Mouse (Mus musculus): ENCODE results near the gene Agpat4. TPM values are rescaled to one million over a fixed set of nuclear protein-coding genes. Genes with fewer than 3 reads are reported as not detected.

Agpat4 gene
- polyA plus RNA-seq, 1 experiment from 2014 or later: 8.0 TPM

- 84% methylated on average over 12 of the region's 12 CpGs for WGBS (ENCODE audit: missing documents)
- H3K27ac ChIP-seq: no peak overlapping the region
- H3K79me2 ChIP-seq (ENCODE audit: inconsistent target): no peaks in the 10 kb centered on the region
- peaks cover 6% of the 10 kb centered on the region; the same call in 1 of the 2 replicates for H3K36me3 ChIP-seq (ENCODE audit: inconsistent target)
- H3K4me3 ChIP-seq (ENCODE audit: inconsistent target): no peak overlapping the region
Observed at GRCm38 (mm10) chr17:12226551-12226950, 108.0 kb downstream of the Agpat4 start.

- no peak overlapping the region for H3K27ac ChIP-seq
- no peaks in the 10 kb centered on the region for H3K79me2 ChIP-seq (ENCODE audit: inconsistent target)
- WGBS (ENCODE audit: missing documents): 93% methylated on average over 10 of the region's 10 CpGs
- peaks cover 20% of the 10 kb centered on the region for H3K36me3 ChIP-seq (ENCODE audit: inconsistent target)
- H3K4me3 ChIP-seq (ENCODE audit: inconsistent target): no peak overlapping the region
Observed at GRCm38 (mm10) chr17:12228001-12228400, 109.5 kb downstream of the Agpat4 start.

- H3K4me3 ChIP-seq (ENCODE audit: inconsistent target): no peak overlapping the region
- no peaks in the 10 kb centered on the region for H3K79me2 ChIP-seq (ENCODE audit: inconsistent target)
- H3K36me3 ChIP-seq (ENCODE audit: inconsistent target): peaks cover 20% of the 10 kb centered on the region
- WGBS (ENCODE audit: missing documents): 93% methylated on average over 6 of the region's 7 CpGs
- no peak overlapping the region for H3K27ac ChIP-seq
Observed at GRCm38 (mm10) chr17:12228471-12228870, 110.0 kb downstream of the Agpat4 start.

GRCm38 (mm10) chr17:12229756-12230155 is 111.3 kb downstream of the Agpat4 start:
- 89% methylated on average over 8 of the region's 9 CpGs for WGBS (ENCODE audit: missing documents)
- peaks cover 20% of the 10 kb centered on the region for H3K36me3 ChIP-seq (ENCODE audit: inconsistent target)

GRCm38 (mm10) chr17:12230167-12230566 is 111.7 kb downstream of the Agpat4 start:
- no peak overlapping the region for H3K27ac ChIP-seq
- no peak overlapping the region for H3K4me3 ChIP-seq (ENCODE audit: inconsistent target)
- peaks cover 24% of the 10 kb centered on the region for H3K36me3 ChIP-seq (ENCODE audit: inconsistent target)
- no peaks in the 10 kb centered on the region for H3K79me2 ChIP-seq (ENCODE audit: inconsistent target)
- WGBS (ENCODE audit: missing documents): 96% methylated on average over 6 of the region's 6 CpGs

More at GRCm38 (mm10) chr17:12229756-12230155, 111.3 kb downstream of the Agpat4 start:
- Histone ChIP-seq H3K4me3 (ENCODE audit: inconsistent target) (no peak overlapping the region), H3K79me2 (ENCODE audit: inconsistent target) (no peaks in the 10 kb centered on the region), H3K27ac (no peak overlapping the region)

- Histone ChIP-seq H3K79me2 (ENCODE audit: inconsistent target) (no peaks in the 10 kb centered on the region), H3K36me3 (ENCODE audit: inconsistent target) (peaks cover 30% of the 10 kb centered on the region), H3K4me3 (ENCODE audit: inconsistent target) (no peak overlapping the region), H3K27ac (no peak overlapping the region)
- 90% methylated on average over 7 of the region's 7 CpGs for WGBS (ENCODE audit: missing documents)
Observed at GRCm38 (mm10) chr17:12231087-12231486, 112.6 kb downstream of the Agpat4 start.

- H3K27ac ChIP-seq: no peak overlapping the region
- WGBS (ENCODE audit: missing documents): 91% methylated on average over 6 of the region's 6 CpGs
- peaks cover 28% of the 10 kb centered on the region for H3K36me3 ChIP-seq (ENCODE audit: inconsistent target)
- H3K79me2 ChIP-seq (ENCODE audit: inconsistent target): no peaks in the 10 kb centered on the region
- no peak overlapping the region for H3K4me3 ChIP-seq (ENCODE audit: inconsistent target)
Observed at GRCm38 (mm10) chr17:12232724-12233123, 114.2 kb downstream of the Agpat4 start.

GRCm38 (mm10) chr17:12240701-12241100 is 122.2 kb downstream of the Agpat4 start:
- no peak overlapping the region for H3K27ac ChIP-seq
- no peak overlapping the region for H3K4me3 ChIP-seq (ENCODE audit: inconsistent target)
- H3K36me3 ChIP-seq (ENCODE audit: inconsistent target): peaks cover 21% of the 10 kb centered on the region; the same call in 1 of the 2 replicates
- no peaks in the 10 kb centered on the region for H3K79me2 ChIP-seq (ENCODE audit: inconsistent target)
- 100% methylated on average over 3 of the region's 3 CpGs for WGBS (ENCODE audit: missing documents)

GRCm38 (mm10) chr17:12249783-12250504 is 131.4 kb downstream of the Agpat4 start:
- Histone ChIP-seq H3K36me3 (ENCODE audit: inconsistent target) (peaks cover 54% of the 10 kb centered on the region; the same call in 1 of the 2 replicates), H3K4me3 (ENCODE audit: inconsistent target) (no peak overlapping the region), H3K79me2 (ENCODE audit: inconsistent target) (no peaks in the 10 kb centered on the region), H3K27ac (no peak overlapping the region)
- 92% methylated on average over 19 of the region's 19 CpGs for WGBS (ENCODE audit: missing documents)

GRCm38 (mm10) chr17:12250581-12250980 is 132.1 kb downstream of the Agpat4 start:
- Histone ChIP-seq H3K27ac (no peak overlapping the region), H3K4me3 (ENCODE audit: inconsistent target) (no peak overlapping the region), H3K79me2 (ENCODE audit: inconsistent target) (no peaks in the 10 kb centered on the region), H3K36me3 (ENCODE audit: inconsistent target) (peaks cover 60% of the 10 kb centered on the region; the same call in 1 of the 2 replicates)
- WGBS (ENCODE audit: missing documents): 95% methylated on average over 9 of the region's 9 CpGs

GRCm38 (mm10) chr17:12256142-12256541 is 137.6 kb downstream of the Agpat4 start:
- WGBS (ENCODE audit: missing documents): 98% methylated on average over 11 of the region's 11 CpGs
- no peaks in the 10 kb centered on the region for H3K79me2 ChIP-seq (ENCODE audit: inconsistent target)
- no peak overlapping the region for H3K4me3 ChIP-seq (ENCODE audit: inconsistent target)
- peaks cover 72% of the 10 kb centered on the region for H3K36me3 ChIP-seq (ENCODE audit: inconsistent target)
- H3K27ac ChIP-seq: no peak overlapping the region

GRCm38 (mm10) chr17:12258517-12258916 is 140.0 kb downstream of the Agpat4 start:
- no peak overlapping the region for H3K27ac ChIP-seq
- peaks cover 53% of the 10 kb centered on the region for H3K36me3 ChIP-seq (ENCODE audit: inconsistent target)
- H3K79me2 ChIP-seq (ENCODE audit: inconsistent target): no peaks in the 10 kb centered on the region
- H3K4me3 ChIP-seq (ENCODE audit: inconsistent target): no peak overlapping the region
- 94% methylated on average over 6 of the region's 6 CpGs for WGBS (ENCODE audit: missing documents)

- H3K27ac ChIP-seq: no peak overlapping the region
- 92% methylated on average over 8 of the region's 8 CpGs for WGBS (ENCODE audit: missing documents)
- H3K4me3 ChIP-seq (ENCODE audit: inconsistent target): no peak overlapping the region
- no peaks in the 10 kb centered on the region for H3K79me2 ChIP-seq (ENCODE audit: inconsistent target)
- H3K36me3 ChIP-seq (ENCODE audit: inconsistent target): peaks cover 39% of the 10 kb centered on the region
Observed at GRCm38 (mm10) chr17:12259957-12260356, 141.5 kb downstream of the Agpat4 start.

GRCm38 (mm10) chr17:12261376-12261775 is 142.9 kb downstream of the Agpat4 start:
- Histone ChIP-seq H3K27ac (no peak overlapping the region), H3K4me3 (ENCODE audit: inconsistent target) (no peak overlapping the region), H3K36me3 (ENCODE audit: inconsistent target) (peaks cover 26% of the 10 kb centered on the region), H3K79me2 (ENCODE audit: inconsistent target) (no peaks in the 10 kb centered on the region)
- WGBS (ENCODE audit: missing documents): 97% methylated on average over 7 of the region's 7 CpGs

- WGBS (ENCODE audit: missing documents): 56% methylated on average over 2 of the region's 2 CpGs
- Histone ChIP-seq H3K79me2 (ENCODE audit: inconsistent target) (no peaks in the 10 kb centered on the region), H3K27ac (no peak overlapping the region), H3K4me3 (ENCODE audit: inconsistent target) (no peak overlapping the region), H3K36me3 (ENCODE audit: inconsistent target) (peaks cover 21% of the 10 kb centered on the region)
Observed at GRCm38 (mm10) chr17:12261887-12262286, 143.4 kb downstream of the Agpat4 start.

Measured in macrophage (primary cell).